19 mouse cellular contexts compared by ENCODE assay signal in the genomic region with DNA sequence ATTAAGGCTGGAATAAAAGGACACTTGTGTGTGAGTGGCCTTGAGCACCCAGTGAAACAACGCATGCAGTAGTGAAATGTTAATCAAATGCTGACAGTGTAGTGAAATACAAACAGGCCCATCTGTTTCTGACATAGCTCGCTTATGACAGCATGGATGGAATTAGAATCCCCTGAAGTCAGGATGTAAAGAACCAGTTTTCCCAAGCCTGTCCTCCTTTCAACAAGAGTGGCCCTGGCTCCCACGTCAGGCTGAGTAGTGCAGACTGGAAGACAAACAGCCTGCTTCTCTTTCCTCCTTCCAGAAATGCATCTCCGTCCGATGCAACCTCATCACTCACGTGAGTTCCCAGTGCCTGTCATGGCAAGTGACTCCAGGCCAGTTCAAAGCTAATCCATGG. TPM values are rescaled to one million over a fixed set of nuclear protein-coding genes. Genes with fewer than 3 reads are reported as not detected.
DNase-seq lines count a peak whose midpoint lies in the region; ATAC-seq and TF ChIP-seq lines count a peak whose summit lies in the region.
"Had no signal": no experiment of that assay in that cellular context is flagged by ENCODE, and none has a peak within 500 bp of the region (broad histone marks: within the 10 kb centered on the region; RNA-seq: fewer than 3 reads in every experiment).

No protein-coding gene starts in this region.

- no peak for TF ChIP-seq POLR2A in lung, adult 2 months (IDR thresholded peaks at IDR 0.05; ENCODE audit: borderline replicate concordance, extremely low read depth, low read depth, low read length)

- no peak for TF ChIP-seq CTCF in lung, postnatal 0 days (IDR thresholded peaks at IDR 0.05)
- no peak for TF ChIP-seq CTCF in lung, adult 2 months (IDR thresholded peaks at IDR 0.05; ENCODE audit: insufficient read depth, low read length)

- no peak overlapping the region for H3K9ac ChIP-seq in forebrain, embryonic 15.5 days (replicated peaks)
- 0 out of 2 replicates have a peak overlapping the region, but pooled peaks have one; percentile 9 for H3K9ac ChIP-seq in heart, embryonic 13.5 days
- H3K9ac ChIP-seq in lung, postnatal 0 days (replicated peaks; ENCODE audit: low read depth), result no peak overlapping the region
- H3K9ac ChIP-seq: hindbrain, embryonic 13.5 days; stomach, embryonic 15.5 days had no signal

- 53% methylated on average over 6 of the region's 6 CpGs for WGBS in forebrain, embryonic 15.5 days
- WGBS in forebrain, embryonic 10.5 days, result 76% methylated on average over 6 of the region's 6 CpGs
- WGBS in heart, embryonic 13.5 days, result 20% methylated on average over 6 of the region's 6 CpGs
- 25% methylated on average over 6 of the region's 6 CpGs for WGBS in lung, postnatal 0 days
- 49% methylated on average over 6 of the region's 6 CpGs for WGBS in lung, adult 2 months

- H3K36me3 ChIP-seq in forebrain, embryonic 15.5 days, result no peaks in the 10 kb centered on the region
- no peaks in the 10 kb centered on the region for H3K36me3 ChIP-seq in forebrain, embryonic 10.5 days (replicated peaks)
- no peaks in the 10 kb centered on the region for H3K36me3 ChIP-seq in heart, embryonic 13.5 days
- no peaks in the 10 kb centered on the region for H3K36me3 ChIP-seq in lung, postnatal 0 days (ENCODE audit: insufficient read depth, low read length)
- H3K36me3 ChIP-seq: hindbrain, embryonic 13.5 days; stomach, embryonic 15.5 days had no signal

- TF ChIP-seq EP300 in lung, postnatal 0 days (IDR thresholded peaks at IDR 0.05), result no peak

- no peak for DNase-seq in forebrain, embryonic 10.5 days (ENCODE audit: extremely low spot score, low spot score)
- DNase-seq in heart, adult 9 months (ENCODE audit: low spot score in 2 of 2), result no peak
- no peak for DNase-seq in lung, postnatal 0 days (ENCODE audit: low spot score)
- DNase-seq in lung, adult 2 months, result no peak
- peak; percentile 24 for DNase-seq in mesoderm, embryonic 11.5 days (ENCODE audit: low read depth, low spot score)
- DNase-seq in layer of hippocampus, postnatal 10 days (ENCODE audit: low spot score in 2 of 2), result no peak
- DNase-seq: adrenal gland, postnatal 14 days; cerebellum, adult 2 months; gastrocnemius, postnatal 25 days; kidney, adult 11 months; left cerebral cortex, postnatal 4 days; lung, adult 18-20 months; spleen, adult 18-20 months had no signal

- H3K27ac ChIP-seq in forebrain, embryonic 15.5 days (replicated peaks), result no peak overlapping the region
- no peak overlapping the region for H3K27ac ChIP-seq in forebrain, embryonic 10.5 days
- peak overlapping the region; percentile 75 for H3K27ac ChIP-seq in heart, embryonic 13.5 days (replicated peaks)
- no peak overlapping the region for H3K27ac ChIP-seq in lung, postnatal 0 days (ENCODE audit: low read length)
- H3K27ac ChIP-seq: hindbrain, embryonic 13.5 days; kidney, postnatal 0 days; layer of hippocampus, adult 2 months; stomach, embryonic 15.5 days had no signal

- ATAC-seq in forebrain, embryonic 15.5 days (replicated peaks), result peak; percentile 57; the same call in 1 of the 2 replicates
- ATAC-seq in heart, embryonic 13.5 days (ENCODE audit: extremely low read depth, insufficient number of reproducible peaks, low FRiP score, low TSS enrichment), result 0 out of 2 replicates have a peak, but pooled peaks have one; percentile 19
- 0 out of 2 replicates have a peak, but pooled peaks have one; percentile 16 for ATAC-seq in lung, postnatal 0 days

- H3K4me3 ChIP-seq in forebrain, embryonic 15.5 days, result no peak overlapping the region
- no peak overlapping the region for H3K4me3 ChIP-seq in forebrain, embryonic 10.5 days
- H3K4me3 ChIP-seq in heart, embryonic 13.5 days, result no peak overlapping the region
- no peak overlapping the region for H3K4me3 ChIP-seq in lung, postnatal 0 days (ENCODE audit: low read depth, low read length)
- H3K4me3 ChIP-seq in lung, adult 2 months (replicated peaks; ENCODE audit: extremely low read depth, low read depth, low read length), result no peak overlapping the region
- H3K4me3 ChIP-seq: hindbrain, embryonic 13.5 days; layer of hippocampus, adult 2 months; stomach, embryonic 15.5 days had no signal

- H3K9me3 ChIP-seq in forebrain, embryonic 15.5 days, result no peaks in the 10 kb centered on the region
- no peaks in the 10 kb centered on the region for H3K9me3 ChIP-seq in forebrain, embryonic 10.5 days
- no peaks in the 10 kb centered on the region for H3K9me3 ChIP-seq in heart, embryonic 13.5 days
- no peaks in the 10 kb centered on the region for H3K9me3 ChIP-seq in lung, postnatal 0 days (ENCODE audit: low read length)
- H3K9me3 ChIP-seq: hindbrain, embryonic 13.5 days; stomach, embryonic 15.5 days had no signal

- H3K4me2 ChIP-seq in forebrain, embryonic 15.5 days (replicated peaks), result no peak overlapping the region
- H3K4me2 ChIP-seq in heart, embryonic 13.5 days, result peak overlapping the region; percentile 47
- H3K4me2 ChIP-seq in lung, postnatal 0 days (replicated peaks; ENCODE audit: low read depth, low read length), result no peak overlapping the region
- H3K4me2 ChIP-seq: hindbrain, embryonic 13.5 days; stomach, embryonic 15.5 days had no signal

- peaks cover 3% of the 10 kb centered on the region; the same call in 1 of the 2 replicates for H3K4me1 ChIP-seq in forebrain, embryonic 15.5 days
- no peaks in the 10 kb centered on the region for H3K4me1 ChIP-seq in forebrain, embryonic 10.5 days
- peaks cover 26% of the 10 kb centered on the region for H3K4me1 ChIP-seq in heart, embryonic 13.5 days
- no peaks in the 10 kb centered on the region for H3K4me1 ChIP-seq in lung, postnatal 0 days (ENCODE audit: insufficient read depth, low read depth, low read length)
- H3K4me1 ChIP-seq in lung, adult 2 months (ENCODE audit: control insufficient read depth, insufficient read depth, low read length), result no peaks in the 10 kb centered on the region
- H3K4me1 ChIP-seq: hindbrain, embryonic 13.5 days had no signal

- no peaks in the 10 kb centered on the region for H3K27me3 ChIP-seq in forebrain, embryonic 15.5 days
- no peaks in the 10 kb centered on the region for H3K27me3 ChIP-seq in forebrain, embryonic 10.5 days (ENCODE audit: poor library complexity, severe bottlenecking)
- 0 out of 2 replicates have a peak, but pooled peaks cover 3% of the 10 kb centered on the region for H3K27me3 ChIP-seq in heart, embryonic 13.5 days (replicated peaks)
- no peaks in the 10 kb centered on the region for H3K27me3 ChIP-seq in lung, postnatal 0 days (replicated peaks; ENCODE audit: insufficient read depth, low read length)
- H3K27me3 ChIP-seq: hindbrain, embryonic 13.5 days; stomach, embryonic 15.5 days had no signal

RNA-seq across cellular contexts. Expression of gene Cxcl12, which starts 42.2 kb away (rescaled TPM):
- polyA plus RNA-seq in forebrain, embryonic 15.5 days (2015; fragmentation: Nextera tagmentation; extraction: Ambion mirVana), result 58.6 and 62.7 TPM in 2 replicates
- polyA plus RNA-seq in forebrain, embryonic 10.5 days (2016; fragmentation: Nextera tagmentation; extraction: Ambion mirVana), result 65.0 and 65.6 TPM in 2 replicates
- 184 and 188 TPM in 2 replicates for polyA plus RNA-seq in heart, embryonic 13.5 days (2015; fragmentation: Nextera tagmentation; extraction: Ambion mirVana)
- 87.4 and 94.0 TPM in 2 replicates for polyA plus RNA-seq in lung, postnatal 0 days (2015; fragmentation: Nextera tagmentation; extraction: Ambion mirVana)
- polyA plus RNA-seq in lung, adult 2 months (2012; rRNA removed), result 177 and 189 TPM in 2 replicates
- 10 to 100 TPM; 40.2 to 41.2 TPM for total RNA-seq in layer of hippocampus, postnatal 10 days (2021)
